Mouse (Mus musculus) brain, embryonic 14.5 days (tissue): ENCODE results near the gene Pex6.

ENCODE experiments used
- CTCF ChIP-seq: fragments of 200-500 bp; IDR thresholded peaks from 2 replicates; pipeline ENCODE4 v1.5.1; 2012; ENCODE audit warnings: inconsistent platforms, mild to moderate bottlenecking, moderate library complexity, borderline replicate concordance; ENCODE audit not compliant: insufficient read depth, insufficient read length; ENCODE audit errors: extremely low read depth
- POLR2A ChIP-seq: fragments of 200-500 bp; IDR thresholded peaks from 2 replicates; pipeline ENCODE4 v1.6.1; 2012; ENCODE audit warnings: mild to moderate bottlenecking, inconsistent platforms, borderline replicate concordance; ENCODE audit not compliant: poor library complexity, insufficient read depth, insufficient read length, severe bottlenecking; ENCODE audit errors: extremely low read depth

GRCm38 (mm10) chr17:46728904-46729318, 17.6 kb downstream of the Pex6 start, which contains the start of gene Gnmt:
- TF ChIP-seq POLR2A = no peak
- TF ChIP-seq CTCF = no peak
